Mouse (Mus musculus): ENCODE data around the gene Atp2a1. TPM values are rescaled to one million over a fixed set of nuclear protein-coding genes. Genes with fewer than 3 reads are reported as not detected.
"Not testable (repeated sequence)": the region's sequence is repeated elsewhere in the genome, so short reads cannot be mapped to it uniquely, and the experiment has no call there.

The Atp2a1 gene
- 10 to 100 TPM in 1 of 2 experiments, not detected in 1; 10.0 TPM for total RNA-seq (2021)
- long read RNA-seq, experiment 1, partial matches to known transcripts: 3 of 40 reads
- long read RNA-seq, experiment 1, other reads (novel, unspliced or antisense): 37 of 40 reads
- long read RNA-seq, experiment 2, partial matches to known transcripts: 18 of 407 reads
- long read RNA-seq, experiment 2, other reads (novel, unspliced or antisense): 389 of 407 reads

GRCm38 (mm10) chr7:126463004-126463403, at the start of gene Atp2a1:
Atp2a1 (minus strand) TSS chr7:126463108.
- no peak for DNase-seq (ENCODE audit: low spot score in 2 of 2)

DNA sequence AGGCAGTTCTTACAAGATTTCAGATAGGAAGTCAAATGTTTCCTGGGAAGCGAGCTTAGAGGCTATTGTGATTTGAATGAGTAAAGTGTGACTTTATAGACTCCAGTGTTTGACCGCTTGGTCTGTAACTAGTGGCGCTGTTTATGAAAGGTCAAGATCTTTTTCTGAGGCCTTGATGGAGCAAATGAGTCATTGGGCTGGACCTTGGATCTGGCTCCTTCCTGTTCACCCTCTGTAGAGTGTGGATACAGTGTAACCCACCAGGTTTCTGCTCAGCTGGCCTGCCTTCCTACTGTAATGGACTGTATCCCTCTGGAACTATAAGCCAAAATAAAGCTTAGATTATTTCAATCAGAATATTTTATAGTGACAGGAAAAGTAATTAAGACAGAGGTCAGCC, 48.4 kb upstream of the Atp2a1 start:
- no peak for DNase-seq (ENCODE audit: low spot score in 2 of 2)

DNA sequence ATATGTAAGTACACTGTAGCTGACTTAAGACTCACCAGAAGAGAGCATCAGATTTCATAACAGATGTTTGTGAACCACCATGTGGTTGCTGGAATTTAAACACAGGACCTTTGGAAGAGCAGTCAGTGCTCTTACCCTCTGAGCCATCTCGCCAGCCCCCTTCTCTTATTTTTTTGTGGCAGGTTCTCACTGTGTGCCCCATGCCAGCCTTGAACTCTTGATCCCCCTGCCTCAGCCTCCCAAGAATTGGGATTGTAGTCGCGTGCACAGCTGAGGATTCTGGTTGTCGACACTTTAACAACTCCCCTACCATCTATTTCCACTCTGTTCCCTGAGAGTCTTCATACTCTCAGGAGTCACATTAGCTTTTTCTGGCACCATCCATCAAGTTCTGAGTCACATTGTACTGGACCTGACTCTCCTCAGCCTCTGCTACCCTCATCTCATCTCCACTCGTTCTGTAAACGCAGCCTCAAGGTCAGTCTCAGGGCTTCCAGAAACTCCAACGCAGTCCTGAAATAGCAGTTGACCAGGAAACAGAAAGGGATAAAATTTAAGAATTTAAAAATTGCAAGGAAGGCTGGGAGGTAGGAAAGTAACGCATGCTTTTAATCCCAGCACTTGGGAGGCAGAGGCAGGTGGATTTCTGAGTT, 44.3 kb upstream of the Atp2a1 start:
- no peak for DNase-seq (ENCODE audit: low spot score in 2 of 2)

DNA sequence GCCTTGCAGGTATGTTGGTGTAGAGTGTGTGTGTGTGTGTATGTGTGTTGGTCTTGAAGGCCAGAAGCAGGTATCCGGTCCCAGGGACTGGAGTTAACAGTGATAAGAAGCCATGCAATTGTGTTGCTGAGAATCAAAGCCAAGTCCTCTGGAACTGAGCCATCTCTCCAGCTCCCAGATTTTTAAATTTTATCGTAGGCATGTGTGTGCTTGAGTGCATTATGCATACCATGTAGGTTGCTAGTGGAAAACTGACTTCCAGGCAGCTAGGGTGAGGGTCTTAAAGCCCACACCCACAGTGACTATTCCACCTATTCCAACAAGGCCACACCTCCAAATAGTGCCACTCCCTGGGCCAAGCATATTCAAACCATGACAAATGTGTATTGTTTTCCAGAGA, 42.0 kb upstream of the Atp2a1 start:
- no peak for DNase-seq (ENCODE audit: low spot score in 2 of 2)

DNA sequence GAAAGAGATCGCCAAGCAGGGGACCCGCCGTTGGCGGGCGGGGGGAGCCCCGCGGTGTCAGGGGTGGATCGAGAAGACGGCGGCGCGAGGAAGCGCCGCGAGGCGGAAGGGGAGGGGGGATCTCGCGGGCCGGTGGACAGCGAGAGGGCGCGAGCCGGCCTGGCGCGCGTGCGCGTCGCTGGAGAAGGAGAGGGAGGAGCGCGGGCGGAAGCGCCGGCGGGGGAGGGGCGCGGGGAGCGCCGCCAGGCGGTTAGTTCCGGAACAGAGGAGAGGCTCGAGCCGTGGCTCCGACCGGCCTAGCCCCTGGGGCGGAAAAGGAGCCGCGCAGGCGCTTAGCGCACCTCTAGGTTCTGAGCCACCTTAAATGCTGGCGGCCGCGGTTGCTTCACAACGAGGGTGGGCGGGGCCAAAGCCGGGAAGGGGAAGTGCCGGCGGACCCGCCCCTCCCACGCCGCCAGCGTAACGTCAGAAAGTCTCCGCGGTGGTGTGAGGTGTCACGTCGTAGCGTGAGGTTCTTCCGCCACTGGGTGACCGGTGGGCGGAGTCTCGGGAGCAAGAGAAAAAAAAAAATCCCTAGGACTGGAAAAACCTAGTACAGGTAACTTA, 40.5 kb upstream of the Atp2a1 start, which contains the start of gene Atxn2l:
TSS of gene Atxn2l (minus strand) at position 165 of the 606 bp plus-strand sequence.
- DNase-seq (ENCODE audit: low spot score in 2 of 2): peak; percentile 97

- peak in 1 of 2 experiments; percentile 56 for DNase-seq (ENCODE audit: low spot score in 2 of 2)
Observed at GRCm38 (mm10) chr7:126502751-126503150, 39.8 kb upstream of the Atp2a1 start.

- DNase-seq (ENCODE audit: low spot score in 2 of 2): peak; percentile 86 to 88
Observed at GRCm38 (mm10) chr7:126502023-126502741, 39.3 kb upstream of the Atp2a1 start.

- DNase-seq (ENCODE audit: low spot score in 2 of 2): no peak
Observed at GRCm38 (mm10) chr7:126501684-126502022, 38.7 kb upstream of the Atp2a1 start.

DNA sequence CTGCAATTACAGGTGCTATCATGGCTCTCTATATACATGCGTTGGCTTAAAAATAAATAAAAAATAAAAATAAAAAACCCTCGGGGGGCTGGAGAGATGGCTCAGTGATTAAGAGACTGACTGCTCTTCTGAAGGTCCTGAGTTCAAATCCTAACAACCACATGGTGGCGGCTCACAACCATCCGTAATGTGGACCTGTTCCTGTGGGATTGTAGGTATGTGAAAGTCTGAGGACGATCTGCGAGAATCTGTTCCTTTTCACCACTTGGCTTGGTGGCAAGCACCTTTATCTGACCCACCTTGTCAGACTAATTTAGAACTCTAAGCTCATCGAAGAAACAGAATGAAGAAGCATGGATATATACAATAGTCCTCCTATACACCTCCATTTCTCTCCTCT, 36.5 kb upstream of the Atp2a1 start:
- DNase-seq (ENCODE audit: low spot score in 2 of 2): no peak

- DNase-seq (ENCODE audit: low spot score in 2 of 2): no peak
Observed at GRCm38 (mm10) chr7:126497966-126498365, 35.1 kb upstream of the Atp2a1 start.

- DNase-seq (ENCODE audit: low spot score in 2 of 2): no peak
Observed at GRCm38 (mm10) chr7:126496475-126496874, 33.6 kb upstream of the Atp2a1 start.

DNA sequence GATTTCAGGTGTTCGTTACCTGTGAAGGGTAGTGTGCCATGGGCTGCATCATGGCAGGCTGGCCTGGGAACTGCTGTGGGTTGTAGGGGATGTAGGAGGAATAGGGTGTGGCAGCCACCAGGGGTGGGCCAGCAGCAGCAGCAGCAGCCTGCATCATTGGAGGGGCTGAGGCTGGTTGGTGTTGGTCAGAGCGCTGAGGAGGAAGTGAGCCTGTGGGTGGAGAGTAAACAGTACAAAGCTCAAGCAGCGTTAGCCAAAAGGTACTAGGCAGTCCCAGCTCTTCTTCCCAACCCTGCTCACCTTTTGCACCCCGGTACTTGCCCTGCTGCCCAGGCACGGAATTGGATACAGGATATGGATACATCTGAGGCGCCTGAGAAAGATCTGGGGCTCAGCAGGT, 31.2 kb upstream of the Atp2a1 start:
- no peak for DNase-seq (ENCODE audit: low spot score in 2 of 2)

DNA sequence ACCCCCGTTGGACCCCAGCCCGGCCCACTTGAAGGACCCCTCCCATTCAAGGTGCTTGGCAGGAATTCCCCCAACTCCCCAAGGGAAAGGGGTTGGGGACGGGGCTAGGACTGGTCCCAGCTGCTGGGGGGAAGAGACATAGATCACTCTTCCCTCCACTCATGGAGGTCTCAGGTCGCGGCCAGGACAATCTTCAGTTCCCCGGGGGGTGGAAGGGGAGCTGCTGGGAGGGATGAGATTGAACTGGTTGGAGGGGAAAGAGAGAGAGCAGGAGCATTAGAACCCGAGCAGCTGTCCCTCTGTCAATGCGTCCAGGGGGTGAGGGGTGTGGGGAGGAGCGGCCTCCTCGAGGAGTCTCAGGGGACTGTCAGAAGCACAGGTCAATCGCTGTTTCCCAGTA, 29.1 kb upstream of the Atp2a1 start:
- DNase-seq (ENCODE audit: low spot score in 2 of 2): no peak

GRCm38 (mm10) chr7:126491005-126491404, 28.1 kb upstream of the Atp2a1 start:
- DNase-seq (ENCODE audit: low spot score in 2 of 2): no peak

DNA sequence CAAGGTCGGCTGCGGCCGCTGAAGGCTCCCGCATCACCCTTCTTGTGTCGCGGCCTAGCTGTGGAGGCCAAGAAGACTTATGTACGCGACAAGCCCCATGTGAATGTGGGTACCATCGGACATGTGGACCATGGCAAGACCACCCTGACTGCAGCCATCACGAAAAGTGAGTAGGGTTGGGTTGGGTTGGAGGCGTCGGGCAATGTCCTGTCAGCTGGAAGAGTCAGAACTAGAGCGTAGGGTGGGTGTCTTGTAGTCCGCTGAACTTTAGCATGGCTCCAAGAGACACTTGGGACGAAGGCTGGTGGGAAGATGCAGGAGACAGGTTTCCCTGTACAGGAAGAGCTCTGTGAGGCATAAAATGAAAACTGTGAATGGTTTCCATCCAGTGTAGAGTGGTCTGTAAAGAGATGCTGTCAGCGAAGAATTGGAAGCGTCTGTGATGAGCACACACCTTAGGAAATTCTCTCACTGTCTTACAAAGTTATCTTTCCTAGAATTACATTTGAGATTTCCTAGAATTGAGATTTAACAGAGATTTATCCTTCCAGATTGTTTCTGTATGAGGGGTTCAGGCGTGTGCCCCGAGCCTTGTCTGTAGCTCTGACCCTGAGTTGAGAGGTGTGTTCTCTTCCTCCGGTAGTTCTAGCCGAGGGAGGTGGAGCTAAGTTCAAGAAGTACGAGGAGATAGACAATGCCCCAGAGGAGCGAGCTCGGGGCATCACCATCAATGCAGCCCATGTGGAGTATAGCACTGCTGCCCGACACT, 24.9 kb upstream of the Atp2a1 start:
- not testable (repeated sequence) for DNase-seq (ENCODE audit: low spot score in 2 of 2)

GRCm38 (mm10) chr7:126487052-126487483, 24.2 kb upstream of the Atp2a1 start, which contains the start of gene Tufm:
Tufm (plus strand) TSS chr7:126487361.
- DNase-seq (ENCODE audit: low spot score in 2 of 2): peak; percentile 85 to 87

GRCm38 (mm10) chr7:126482392-126482871, 19.5 kb upstream of the Atp2a1 start:
- DNase-seq (ENCODE audit: low spot score in 2 of 2): peak; percentile 77 to 82

- DNase-seq (ENCODE audit: low spot score in 2 of 2): no peak
Observed at GRCm38 (mm10) chr7:126481699-126482098, 18.8 kb upstream of the Atp2a1 start.

- peak; percentile 82 to 83 for DNase-seq (ENCODE audit: low spot score in 2 of 2)
Observed at GRCm38 (mm10) chr7:126474993-126475581, 12.2 kb upstream of the Atp2a1 start, which contains the start of gene Sh2b1. Sh2b1 (minus strand) TSS chr7:126475424.

GRCm38 (mm10) chr7:126474486-126474955, 11.6 kb upstream of the Atp2a1 start:
- DNase-seq (ENCODE audit: low spot score in 2 of 2): peak in 1 of 2 experiments; percentile 37
